Mouse (Mus musculus) telencephalon, adult 2 months (tissue): ENCODE data around the gene Gen1.

Experiments
- DNase-seq: peaks from one replicate; pipeline ENCODE4 v3.0.0-alpha.2; 2011; ENCODE audit warnings: low read depth, low spot score

The Gen1 gene

GRCm38 (mm10) chr12:11265382-11266281, at the start of gene Gen1, which contains the start of gene Smc6:
Gene Gen1, minus strand, starts transcription at chr12:11265801.
Gene Smc6, plus strand, starts transcription at chr12:11265886.
- DNase-seq, result peak; percentile 86

GRCm38 (mm10) chr12:11313840-11314239, 48.2 kb upstream of the Gen1 start:
- no peak for DNase-seq

DNA sequence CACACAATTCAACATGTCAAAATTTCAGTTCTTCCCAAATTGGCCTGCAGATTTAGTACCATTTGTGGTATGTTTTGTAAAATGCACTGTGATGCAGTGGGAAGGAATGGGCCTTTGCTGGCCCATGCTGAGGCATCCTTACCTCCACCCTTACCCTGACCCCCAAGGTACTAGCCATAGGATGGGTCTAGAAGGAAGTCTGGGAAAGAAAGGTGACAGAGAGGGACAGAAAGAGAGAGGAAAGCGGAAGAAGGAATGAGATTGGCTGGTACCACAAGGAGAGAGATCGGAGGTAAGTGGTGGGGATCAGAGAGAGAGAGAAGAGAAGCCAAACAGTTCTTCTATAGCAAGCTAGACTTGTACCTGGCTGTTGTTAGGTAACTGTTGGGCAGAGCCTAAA, 45.5 kb upstream of the Gen1 start:
- no peak for DNase-seq

DNA sequence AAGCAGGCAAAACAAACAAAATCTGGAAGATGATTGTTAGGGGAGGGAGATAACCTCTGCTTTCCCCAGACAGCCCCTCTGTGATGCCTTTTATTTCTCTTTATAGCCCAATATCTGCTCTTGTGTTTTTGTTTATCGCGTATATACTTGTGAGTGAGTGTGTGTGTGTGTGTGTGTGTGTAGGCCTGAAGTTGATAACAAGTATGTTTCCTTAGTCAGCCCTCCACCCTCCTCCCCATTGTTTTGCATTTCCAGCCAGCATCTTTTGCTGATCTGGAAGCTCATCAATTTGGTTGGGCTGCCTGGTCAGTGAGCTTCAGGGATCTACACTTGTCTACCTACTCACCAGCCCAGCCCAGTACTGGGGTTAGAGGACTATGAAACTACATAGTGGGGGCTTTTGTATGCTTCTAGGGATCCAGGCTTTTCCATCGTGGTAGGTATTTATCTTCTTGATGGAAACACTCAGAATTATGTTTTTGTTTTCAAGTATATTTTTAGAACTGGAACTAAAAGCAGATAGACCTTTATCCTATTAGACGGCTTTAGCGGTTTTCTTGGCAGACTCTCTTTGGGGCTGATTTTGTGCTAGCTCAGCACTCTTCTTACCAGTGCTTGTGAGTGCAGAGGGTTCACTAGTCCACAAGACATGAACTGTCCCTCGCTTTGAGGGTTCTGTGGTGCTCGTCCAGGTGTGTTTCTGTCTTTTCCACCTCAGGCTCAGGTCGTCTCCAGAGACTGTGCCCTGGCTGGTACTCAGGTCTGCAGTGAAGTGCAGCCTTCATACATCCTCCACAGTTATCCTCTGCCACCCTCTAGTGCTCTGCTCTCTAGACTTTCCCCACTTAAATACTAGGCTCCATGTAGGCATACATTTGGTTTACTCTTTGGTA, 41.4 kb upstream of the Gen1 start:
- DNase-seq, result no peak

GRCm38 (mm10) chr12:11300858-11301257, 35.3 kb upstream of the Gen1 start:
- DNase-seq, result no peak

GRCm38 (mm10) chr12:11286382-11286781, 20.8 kb upstream of the Gen1 start:
- no peak for DNase-seq

GRCm38 (mm10) chr12:11281584-11281983, 16.0 kb upstream of the Gen1 start:
- DNase-seq, result no peak

- DNase-seq, result no peak
Observed at GRCm38 (mm10) chr12:11279886-11280285, 14.3 kb upstream of the Gen1 start.

GRCm38 (mm10) chr12:11277207-11277606, 11.6 kb upstream of the Gen1 start:
- DNase-seq, result no peak

DNA sequence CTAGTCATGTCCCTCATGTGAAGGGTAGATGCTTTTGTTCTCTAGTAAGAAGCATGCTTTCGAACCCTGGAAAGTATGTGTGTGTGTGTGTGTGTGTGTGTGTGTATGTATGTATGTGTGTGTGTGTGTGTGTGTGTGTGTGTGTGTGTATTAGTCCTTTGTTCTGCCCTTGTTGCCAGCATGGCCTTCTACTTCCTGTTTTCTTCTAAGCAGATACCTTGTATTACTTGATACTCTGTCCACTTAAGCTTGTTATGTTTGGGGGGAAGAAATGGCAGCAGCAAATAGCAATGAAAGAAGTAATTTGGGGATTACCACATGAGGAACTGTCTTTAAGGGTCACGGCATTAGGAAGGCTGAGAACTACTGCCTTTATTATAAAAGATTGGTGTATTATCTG, 11.0 kb upstream of the Gen1 start:
- DNase-seq, result no peak

GRCm38 (mm10) chr12:11273185-11273584, 7.6 kb upstream of the Gen1 start:
- DNase-seq, result no peak

DNA sequence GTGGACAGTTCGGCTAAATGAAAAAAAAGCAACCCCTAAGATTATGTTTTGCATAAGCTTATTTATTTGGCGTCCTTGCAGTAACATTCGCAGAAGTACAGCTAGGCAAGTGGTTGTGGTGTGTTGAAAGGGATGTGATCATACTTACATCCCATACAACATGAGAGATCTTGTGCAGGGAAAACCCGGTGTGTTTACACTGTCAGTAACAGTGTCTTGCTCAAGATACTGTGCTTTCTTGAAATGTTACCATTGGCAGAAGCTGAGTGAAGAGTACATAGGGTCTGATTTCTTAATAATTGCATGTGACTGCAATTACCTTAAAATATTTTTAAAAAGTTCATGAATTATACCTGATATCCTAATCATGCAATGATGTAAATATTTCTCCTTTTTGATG, 7.0 kb upstream of the Gen1 start:
- no peak for DNase-seq

DNA sequence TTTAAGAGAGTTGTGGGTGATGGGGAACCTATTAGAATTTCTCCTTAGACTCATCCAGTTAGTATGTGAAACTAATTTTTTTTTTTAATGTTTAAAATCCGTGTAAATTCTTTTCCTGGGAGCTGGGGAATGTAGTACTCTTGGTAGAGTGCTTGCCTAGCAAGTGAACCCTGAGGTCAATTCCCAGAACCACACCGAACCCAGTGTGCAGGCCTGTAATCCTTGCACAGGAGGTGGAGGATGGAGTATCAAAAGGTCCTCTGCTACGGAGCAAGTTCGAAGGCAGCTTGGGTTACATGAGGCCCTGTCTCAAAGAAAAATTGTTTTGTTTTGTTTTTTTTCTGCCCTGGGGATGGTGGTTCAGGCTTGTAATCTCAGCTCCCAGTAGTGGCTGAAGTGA, 1.4 kb upstream of the Gen1 start:
- no peak for DNase-seq

DNA sequence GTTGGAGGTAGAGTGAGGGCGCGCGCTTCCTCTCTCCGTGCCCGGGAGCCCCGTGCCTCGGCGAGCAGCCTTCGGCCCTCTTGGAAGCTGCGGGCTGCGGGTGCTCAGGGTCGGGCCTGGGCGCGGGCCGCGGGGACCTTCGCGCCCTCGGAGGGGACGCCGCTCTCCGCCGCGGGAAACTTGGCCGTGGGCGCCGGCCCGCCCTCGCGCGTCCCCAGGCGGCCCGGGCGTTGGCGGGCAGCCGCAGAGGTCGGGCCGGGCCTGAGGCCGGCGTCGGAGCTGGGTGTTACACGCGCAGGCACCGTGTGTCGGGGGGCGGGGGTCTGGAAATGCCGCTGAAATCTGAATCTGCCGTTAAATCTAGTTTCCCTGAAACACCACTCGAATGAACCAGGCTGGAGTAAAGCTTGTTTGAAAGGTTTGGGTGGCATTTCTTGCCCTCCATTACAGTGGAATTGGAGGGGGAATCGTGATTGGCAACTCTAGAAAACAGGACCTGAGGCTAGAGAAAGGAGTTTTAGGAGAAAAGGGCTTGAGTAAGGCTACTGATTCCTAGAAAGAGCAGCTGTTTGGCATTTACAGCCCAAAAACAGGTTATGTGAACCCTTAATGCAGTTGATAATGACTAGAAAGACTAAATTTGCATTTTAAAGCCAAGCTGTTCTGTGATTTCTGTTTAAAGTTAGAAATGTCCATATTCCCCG, 833 bp upstream of the Gen1 start:
- DNase-seq, result no peak

GRCm38 (mm10) chr12:11264895-11265294, 706 bp downstream of the Gen1 start:
- DNase-seq, result no peak

DNA sequence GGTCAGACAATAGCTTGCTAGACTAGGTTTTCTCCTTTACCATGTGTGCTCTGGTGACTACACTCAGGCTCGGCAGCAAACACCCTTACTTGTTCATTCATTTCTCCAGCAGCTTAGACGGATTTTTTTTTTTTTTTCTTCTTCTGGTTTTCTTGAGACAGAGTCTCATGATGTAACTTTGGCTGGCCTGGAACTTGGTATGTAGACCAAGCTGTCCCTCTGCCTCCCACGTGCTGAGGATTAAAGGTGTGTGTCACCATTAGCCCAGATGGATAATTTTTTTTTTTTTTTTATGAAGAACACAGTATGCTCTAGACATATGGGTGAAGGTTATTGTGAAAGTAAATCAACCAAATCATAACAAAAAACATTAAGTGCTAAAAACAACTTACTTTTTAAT, 15.3 kb downstream of the Gen1 start:
- DNase-seq, result no peak

DNA sequence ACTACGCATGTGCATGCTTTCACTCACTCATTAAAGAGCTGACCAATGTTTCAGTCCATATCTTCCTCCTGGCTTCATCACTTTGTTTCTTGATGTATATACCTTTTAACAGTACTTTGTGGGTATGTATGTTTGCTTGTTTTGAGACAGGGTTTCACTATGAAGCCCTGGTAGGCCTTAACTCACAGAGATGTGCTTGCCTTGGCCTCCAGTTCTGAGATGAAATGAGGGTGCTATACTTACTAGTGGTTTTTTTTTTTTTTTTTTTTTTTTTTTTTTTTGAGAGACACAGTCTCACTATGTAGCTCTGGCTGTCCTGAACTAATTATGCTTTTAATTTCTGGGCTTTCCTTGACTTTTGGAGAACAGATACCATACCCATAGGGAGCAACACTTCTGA, 18.1 kb downstream of the Gen1 start:
- no peak for DNase-seq

DNA sequence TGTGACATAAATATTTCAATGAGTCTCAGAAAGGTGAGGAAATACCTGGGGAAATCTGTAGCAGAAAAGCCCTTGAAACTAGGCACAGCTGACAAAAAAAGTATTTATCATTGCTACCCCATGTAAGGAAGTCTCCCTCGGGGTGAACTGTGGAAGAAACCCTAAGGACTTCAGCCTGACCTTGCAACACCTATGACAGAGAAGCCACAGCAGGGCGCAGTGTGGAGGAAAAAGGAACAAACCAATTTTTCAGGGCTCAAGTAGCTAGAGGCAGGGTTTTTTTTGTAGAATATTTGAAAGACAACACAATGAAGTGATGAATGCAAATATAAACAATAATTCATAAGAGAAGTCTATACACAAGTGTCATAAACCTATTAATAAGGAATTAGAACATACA, 29.6 kb downstream of the Gen1 start:
- no peak for DNase-seq

DNA sequence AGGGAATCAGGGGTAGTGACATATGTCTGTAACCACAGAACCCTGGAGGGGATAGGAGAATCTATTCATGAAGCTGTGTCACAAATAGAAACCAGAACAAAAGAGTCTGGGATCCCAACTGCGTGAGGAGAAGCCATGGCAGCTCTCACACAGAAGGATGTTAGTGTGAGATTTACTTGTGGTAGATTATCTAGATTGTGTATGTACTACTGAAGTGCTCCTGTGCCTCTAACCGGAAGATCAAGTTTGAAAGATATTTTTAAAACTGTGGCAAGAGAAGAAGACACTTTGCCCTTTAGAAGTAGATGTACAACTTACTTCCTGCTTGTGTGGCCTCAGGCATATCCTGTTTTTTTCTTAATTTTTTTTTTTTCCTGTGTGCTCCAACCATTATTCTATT, 35.3 kb downstream of the Gen1 start:
- no peak for DNase-seq

DNA sequence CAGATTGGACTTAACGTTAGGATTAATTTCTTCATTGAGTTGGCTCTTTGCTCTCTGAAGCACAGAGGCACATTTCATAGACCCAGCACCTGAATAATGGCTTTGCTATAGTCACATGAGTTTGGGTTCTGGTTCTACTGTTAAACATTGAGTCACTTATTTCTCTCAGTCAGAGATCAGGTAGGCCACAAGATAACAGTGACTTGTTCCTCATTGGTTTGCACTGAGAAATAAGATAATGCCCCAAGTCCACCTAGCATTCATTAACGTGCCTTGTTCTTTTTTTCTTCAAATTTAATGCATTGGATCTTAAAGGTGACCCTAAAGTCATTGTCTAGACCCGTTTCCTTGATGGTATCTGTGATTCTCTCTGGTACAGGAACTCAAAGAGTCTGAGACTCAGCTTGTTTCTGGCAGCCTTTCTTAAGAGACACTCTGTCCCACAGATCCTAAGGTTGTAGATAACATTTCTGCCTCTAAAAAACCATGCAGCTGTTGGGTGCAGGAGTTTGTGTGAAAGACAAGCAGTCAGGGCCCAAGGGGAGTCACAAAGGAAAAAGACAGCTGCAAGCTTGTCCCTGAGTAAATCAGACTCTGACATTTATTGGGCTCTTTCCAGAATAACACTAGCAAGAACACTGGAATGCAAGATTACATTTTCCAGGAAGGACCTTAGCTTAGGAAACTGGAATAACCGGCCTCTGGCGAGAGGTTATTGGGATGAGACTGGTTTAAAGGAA, 38.9 kb downstream of the Gen1 start:
- no peak for DNase-seq

DNA sequence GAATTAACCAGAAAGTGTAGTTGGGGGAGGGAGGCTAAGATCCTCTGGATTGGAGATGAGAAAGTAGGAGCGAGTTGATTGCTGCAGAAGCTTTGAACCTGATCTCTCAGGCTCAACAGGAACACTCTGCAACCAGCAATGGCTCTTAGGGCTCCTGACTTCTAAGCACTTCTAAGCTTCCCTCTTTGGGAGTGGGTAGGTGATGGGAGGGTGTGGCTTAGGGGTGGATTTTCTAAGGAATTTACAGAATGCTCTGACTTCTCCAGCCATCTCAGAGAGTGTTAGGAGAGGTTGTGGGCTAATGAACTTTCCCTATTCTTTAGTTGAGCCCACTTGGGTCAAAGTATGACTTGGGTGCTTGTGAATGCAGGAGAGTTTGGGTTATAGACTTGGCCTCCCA, 39.5 kb downstream of the Gen1 start:
- no peak for DNase-seq
